Mouse (Mus musculus): Measurements from ENCODE around the gene Nhlrc1. TPM values are rescaled to one million over a fixed set of nuclear protein-coding genes. Genes with fewer than 3 reads are reported as not detected.

The Nhlrc1 gene
- total RNA-seq, 2 experiments from 2014 or later, result 17.2 to 18.8 TPM

GRCm38 (mm10) chr13:47017259-47017658 lies 2.6 kb upstream of the Nhlrc1 start:
- intact Hi-C loops (cut with DNase I), result loop anchor here (2.0 to 10.0 kb wide), 2 partner anchors 184 to 268 kb away; no protein-coding TSS in a partner anchor
- DNase-seq (ENCODE audit: low spot score in 2 of 2), result peak; percentile 63 to 76

GRCm38 (mm10) chr13:47015195-47015501 lies 498 bp upstream of the Nhlrc1 start:
- intact Hi-C loops (cut with DNase I), result loop anchor here (2.0 to 10.0 kb wide), 2 partner anchors 176 to 270 kb away; no protein-coding TSS in a partner anchor
- no peak for DNase-seq (ENCODE audit: low spot score in 2 of 2)

- DNase-seq (ENCODE audit: low spot score in 2 of 2), result no peak
- intact Hi-C loops (cut with DNase I), result loop anchor here (1.0 to 10.0 kb wide), 3 partner anchors 83 to 271 kb away; no protein-coding TSS in a partner anchor
Observed at GRCm38 (mm10) chr13:47013740-47014139, 910 bp downstream of the Nhlrc1 start.

- no peak for DNase-seq (ENCODE audit: low spot score in 2 of 2)
- intact Hi-C loops (cut with DNase I), result no loop called here
Observed at GRCm38 (mm10) chr13:47001590-47001989, 13.1 kb downstream of the Nhlrc1 start.

- intact Hi-C loops (cut with DNase I), result no loop called here
- DNase-seq (ENCODE audit: low spot score in 2 of 2), result no peak
Observed at GRCm38 (mm10) chr13:46999498-46999897, 15.2 kb downstream of the Nhlrc1 start.

GRCm38 (mm10) chr13:46997355-46997754 lies 17.3 kb downstream of the Nhlrc1 start:
- no peak for DNase-seq (ENCODE audit: low spot score in 2 of 2)
- intact Hi-C loops (cut with DNase I), result no loop called here

GRCm38 (mm10) chr13:46993274-46993551 lies 21.4 kb downstream of the Nhlrc1 start:
- DNase-seq (ENCODE audit: low spot score in 2 of 2), result no peak
- intact Hi-C loops (cut with DNase I), result no loop called here

GRCm38 (mm10) chr13:46992516-46993273 lies 22.0 kb downstream of the Nhlrc1 start:
- intact Hi-C loops (cut with DNase I), result no loop called here
- DNase-seq (ENCODE audit: low spot score in 2 of 2), result no peak

- no peak for DNase-seq (ENCODE audit: low spot score in 2 of 2)
- intact Hi-C loops (cut with DNase I), result no loop called here
Observed at GRCm38 (mm10) chr13:46990376-46991011, 24.2 kb downstream of the Nhlrc1 start.

- intact Hi-C loops (cut with DNase I), result no loop called here
- DNase-seq (ENCODE audit: low spot score in 2 of 2), result no peak
Observed at GRCm38 (mm10) chr13:46987941-46988340, 26.7 kb downstream of the Nhlrc1 start.

GRCm38 (mm10) chr13:46986208-46986607 lies 28.4 kb downstream of the Nhlrc1 start:
- intact Hi-C loops (cut with DNase I), result no loop called here
- DNase-seq (ENCODE audit: low spot score in 2 of 2), result no peak

GRCm38 (mm10) chr13:46983878-46984277 lies 30.8 kb downstream of the Nhlrc1 start:
- intact Hi-C loops (cut with DNase I), result no loop called here
- DNase-seq (ENCODE audit: low spot score in 2 of 2), result no peak

- no peak for DNase-seq (ENCODE audit: low spot score in 2 of 2)
- intact Hi-C loops (cut with DNase I), result no loop called here
Observed at GRCm38 (mm10) chr13:46979836-46980490, 34.7 kb downstream of the Nhlrc1 start.

GRCm38 (mm10) chr13:46976532-46976931 lies 38.1 kb downstream of the Nhlrc1 start:
- no peak for DNase-seq (ENCODE audit: low spot score in 2 of 2)
- intact Hi-C loops (cut with DNase I), result no loop called here

GRCm38 (mm10) chr13:46975930-46976329 lies 38.7 kb downstream of the Nhlrc1 start:
- intact Hi-C loops (cut with DNase I), result no loop called here
- DNase-seq (ENCODE audit: low spot score in 2 of 2), result no peak

GRCm38 (mm10) chr13:46975031-46975551 lies 39.6 kb downstream of the Nhlrc1 start:
- intact Hi-C loops (cut with DNase I), result no loop called here
- DNase-seq (ENCODE audit: low spot score in 2 of 2), result peak in 1 of 2 experiments; percentile 4

- DNase-seq (ENCODE audit: low spot score in 2 of 2), result no peak
Observed at GRCm38 (mm10) chr13:46970286-46970945, 44.2 kb downstream of the Nhlrc1 start.

GRCm38 (mm10) chr13:46968626-46969025 lies 46.0 kb downstream of the Nhlrc1 start:
- intact Hi-C loops (cut with DNase I), result no loop called here

More at GRCm38 (mm10) chr13:46970286-46970945, 44.2 kb downstream of the Nhlrc1 start:
- intact Hi-C loops (cut with DNase I), result no loop called here

GRCm38 (mm10) chr13:46967308-46967707 lies 47.3 kb downstream of the Nhlrc1 start:
- DNase-seq (ENCODE audit: low spot score in 2 of 2), result no peak
- intact Hi-C loops (cut with DNase I), result no loop called here

More at GRCm38 (mm10) chr13:46968626-46969025, 46.0 kb downstream of the Nhlrc1 start:
- DNase-seq (ENCODE audit: low spot score in 2 of 2), result no peak
